Comparison of ENCODE assay signal across 19 mouse cellular contexts in the genomic region with DNA sequence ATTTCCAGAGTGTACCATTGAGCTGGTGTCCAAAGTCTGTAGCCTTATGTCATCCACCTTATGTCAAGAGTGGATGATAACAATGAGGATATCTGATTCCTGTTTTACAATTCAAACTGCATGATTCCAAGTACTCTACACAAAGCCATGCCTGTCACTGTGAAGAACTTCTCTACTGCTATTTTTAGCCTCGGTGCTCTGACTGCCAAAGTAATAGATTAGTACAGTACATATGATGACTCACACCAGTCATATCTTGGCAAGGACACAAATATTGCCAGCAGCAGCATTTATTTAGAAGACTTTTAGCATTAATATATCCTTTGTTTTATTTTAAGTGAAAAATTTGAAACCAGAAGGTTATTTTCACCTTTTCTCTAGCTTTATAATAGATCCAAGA.
A peak's percentile ranks its signal among the peaks of the same experiment; 100 is the strongest.
DNase-seq lines count a peak whose midpoint lies in the region; ATAC-seq and TF ChIP-seq lines count a peak whose summit lies in the region.
"Had no signal": no experiment of that assay in that cellular context is flagged by ENCODE, and none has a peak within 500 bp of the region (broad histone marks: within the 10 kb centered on the region; RNA-seq: fewer than 3 reads in every experiment).

No protein-coding gene starts in this region.

- no peak overlapping the region for H3K4me2 ChIP-seq in heart, postnatal 0 days (ENCODE audit: low read depth, low read length)
- no peak overlapping the region for H3K4me2 ChIP-seq in liver, embryonic 12.5 days
- H3K4me2 ChIP-seq: heart, embryonic 13.5 days; hindbrain, embryonic 15.5 days; lung, embryonic 15.5 days; midbrain, embryonic 11.5 days; neural tube, embryonic 12.5 days; stomach, embryonic 15.5 days had no signal

- DNase-seq in cerebellum, adult 9-10 months: peak; percentile 5
- no peak for DNase-seq in cerebellum, adult 9-11 months
- DNase-seq in heart, postnatal 0 days (ENCODE audit: low spot score): peak; percentile 84
- no peak for DNase-seq in heart, adult 11 months
- DNase-seq in 416B (ENCODE audit: low read depth): peak; percentile 9
- peak; percentile 75 for DNase-seq in adipocyte (ENCODE audit: low spot score)
- no peak for DNase-seq in right cerebral cortex, postnatal 25 days
- DNase-seq: forebrain, postnatal 0 days; kidney, adult 11 months had no signal

- 14% methylated on average over 1 of the region's 1 CpGs for WGBS in heart, postnatal 0 days
- 44% methylated on average over 1 of the region's 1 CpGs for WGBS in liver, embryonic 12.5 days (ENCODE audit: insufficient replicate concordance)

- no peaks in the 10 kb centered on the region for H3K27me3 ChIP-seq in heart, postnatal 0 days (ENCODE audit: control insufficient read depth, insufficient read depth, low read length)
- no peaks in the 10 kb centered on the region for H3K27me3 ChIP-seq in liver, embryonic 12.5 days (replicated peaks)
- H3K27me3 ChIP-seq: heart, embryonic 13.5 days; hindbrain, embryonic 15.5 days; lung, embryonic 15.5 days; neural tube, embryonic 12.5 days; stomach, embryonic 15.5 days had no signal

- H3K9ac ChIP-seq in heart, postnatal 0 days (replicated peaks; ENCODE audit: low read depth, low read length): no peak overlapping the region
- H3K9ac ChIP-seq in liver, embryonic 12.5 days: no peak overlapping the region
- H3K9ac ChIP-seq: forebrain, postnatal 0 days; heart, embryonic 13.5 days; hindbrain, embryonic 15.5 days; lung, embryonic 15.5 days; neural tube, embryonic 12.5 days; stomach, embryonic 15.5 days had no signal

- H3K4me3 ChIP-seq in heart, postnatal 0 days (ENCODE audit: low read depth, low read length): no peak overlapping the region
- no peak overlapping the region for H3K4me3 ChIP-seq in liver, embryonic 12.5 days
- H3K4me3 ChIP-seq: erythroblast, embryonic 14.5 days; heart, embryonic 13.5 days; hindbrain, embryonic 15.5 days; lung, embryonic 15.5 days; neural tube, embryonic 12.5 days; stomach, embryonic 15.5 days had no signal

- no peak for TF ChIP-seq EP300 in heart, postnatal 0 days (IDR thresholded peaks at IDR 0.05; ENCODE audit: low read depth)

- 0 out of 2 replicates have a peak, but pooled peaks cover 6% of the 10 kb centered on the region for H3K4me1 ChIP-seq in heart, postnatal 0 days (ENCODE audit: control insufficient read depth, insufficient read depth)
- no peaks in the 10 kb centered on the region for H3K4me1 ChIP-seq in liver, embryonic 12.5 days
- H3K4me1 ChIP-seq: hindbrain, embryonic 15.5 days; lung, embryonic 15.5 days; neural tube, embryonic 12.5 days; stomach, embryonic 15.5 days had no signal

- no peak for TF ChIP-seq CTCF in heart, postnatal 0 days (IDR thresholded peaks at IDR 0.05; ENCODE audit: low read depth)

- no peak overlapping the region for H3K27ac ChIP-seq in heart, postnatal 0 days (ENCODE audit: low read depth)
- H3K27ac ChIP-seq in liver, embryonic 12.5 days: no peak overlapping the region
- H3K27ac ChIP-seq: hindbrain, embryonic 15.5 days; kidney, postnatal 0 days; lung, embryonic 15.5 days; macrophage; neural tube, embryonic 12.5 days; stomach, embryonic 15.5 days had no signal

- peak; percentile 73 for ATAC-seq in heart, postnatal 0 days (ENCODE audit: insufficient read depth, low read depth)
- ATAC-seq in liver, embryonic 12.5 days: no peak
- ATAC-seq: forebrain, postnatal 0 days had no signal

- no peaks in the 10 kb centered on the region for H3K36me3 ChIP-seq in heart, postnatal 0 days (replicated peaks; ENCODE audit: control insufficient read depth, insufficient read depth, low read length)
- H3K36me3 ChIP-seq in liver, embryonic 12.5 days: no peaks in the 10 kb centered on the region
- H3K36me3 ChIP-seq: heart, embryonic 13.5 days; hindbrain, embryonic 15.5 days; lung, embryonic 15.5 days; neural tube, embryonic 12.5 days; stomach, embryonic 15.5 days had no signal

- H3K9me3 ChIP-seq in heart, postnatal 0 days (replicated peaks; ENCODE audit: control insufficient read depth, low read length): no peaks in the 10 kb centered on the region
- H3K9me3 ChIP-seq in liver, embryonic 12.5 days (replicated peaks): no peaks in the 10 kb centered on the region
- H3K9me3 ChIP-seq: heart, embryonic 13.5 days; hindbrain, embryonic 15.5 days; lung, embryonic 15.5 days; neural tube, embryonic 12.5 days; stomach, embryonic 15.5 days had no signal

Comparison
In these comparisons a context has a peak if more than half of its experiments do, and no peak if none do; other contexts are left out.
1. DNase-seq: peak in cerebellum, adult 9-10 months (single experiment), heart, postnatal 0 days (single experiment), 416B (single experiment) and adipocyte (single experiment); none in cerebellum, adult 9-11 months (single experiment), heart, adult 11 months (single experiment) and right cerebral cortex, postnatal 25 days (single experiment).